Mouse (Mus musculus): Measurements from ENCODE around the gene Nebl.
A peak's percentile ranks its signal among the peaks of the same experiment; 100 is the strongest.

Nebl gene

DNA sequence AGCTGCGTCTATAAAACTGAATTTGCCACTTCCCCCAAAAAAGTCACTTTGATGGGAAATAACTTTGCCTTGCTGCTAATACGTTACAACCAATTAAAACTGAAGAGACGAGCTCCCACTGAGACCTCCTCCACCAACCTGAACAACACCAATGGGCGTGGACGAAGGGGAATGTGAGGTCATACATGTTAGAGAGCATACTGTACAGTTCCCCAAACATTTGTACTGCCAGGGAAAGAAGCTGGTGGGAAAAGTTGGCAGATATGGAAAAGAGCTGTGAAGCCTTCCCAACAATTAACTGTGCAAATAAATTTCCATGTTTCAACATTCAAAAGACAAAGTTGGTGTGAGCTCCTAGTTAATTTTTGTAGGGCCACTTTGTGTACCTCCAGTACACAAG, 25.3 kb downstream of the Nebl start:
- no peak for DNase-seq

GRCm38 (mm10) chr2:17705426-17705825, 25.8 kb downstream of the Nebl start:
- no peak for DNase-seq

- no peak for DNase-seq
These were observed 28.1 kb downstream of the Nebl start for GRCm38 (mm10) chr2:17703170-17703512.

GRCm38 (mm10) chr2:17702481-17703169, 28.6 kb downstream of the Nebl start:
- no peak for DNase-seq

DNA sequence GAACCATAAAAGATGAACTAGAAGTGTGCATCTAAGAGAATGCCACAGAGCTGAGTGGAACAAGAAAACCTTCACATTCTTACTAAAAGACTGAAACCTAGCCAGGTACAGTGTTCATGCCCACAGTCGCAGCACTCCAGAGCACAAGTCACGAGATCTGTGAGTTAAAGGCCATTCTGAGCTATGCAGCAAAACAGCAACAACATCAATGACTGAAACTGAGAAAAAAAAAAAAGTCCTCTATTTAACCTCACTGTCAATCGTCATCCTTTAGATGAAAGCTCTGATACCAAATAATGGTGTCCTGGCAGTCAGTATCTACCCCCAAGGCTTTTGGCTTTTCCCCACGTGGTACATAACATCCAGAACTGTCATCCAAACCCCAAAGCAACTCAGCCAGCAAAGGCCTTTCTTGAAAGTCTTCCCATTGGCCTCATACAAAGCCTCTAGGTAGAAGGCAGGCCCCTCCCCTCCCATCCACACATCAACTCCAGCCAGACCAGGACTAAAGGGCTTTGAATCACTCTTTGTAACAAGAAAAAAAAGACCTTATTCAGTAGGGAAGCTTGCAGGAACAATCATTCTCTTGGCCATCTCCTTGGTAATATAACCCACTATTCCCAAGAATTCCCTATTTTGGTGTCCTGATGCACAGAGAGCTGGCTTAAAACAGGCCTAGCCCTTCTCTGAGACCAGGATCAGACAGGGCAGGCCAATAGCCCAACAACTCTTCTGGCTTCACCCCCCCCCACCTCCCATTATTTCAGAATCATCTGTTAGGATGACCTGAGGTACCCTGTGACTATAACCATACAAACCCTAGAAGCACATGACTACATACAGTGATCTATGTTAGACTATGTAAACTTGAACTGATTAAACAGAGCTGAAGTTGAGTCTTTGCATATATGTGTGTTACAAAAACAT, 32.8 kb downstream of the Nebl start:
- DNase-seq: no peak

DNA sequence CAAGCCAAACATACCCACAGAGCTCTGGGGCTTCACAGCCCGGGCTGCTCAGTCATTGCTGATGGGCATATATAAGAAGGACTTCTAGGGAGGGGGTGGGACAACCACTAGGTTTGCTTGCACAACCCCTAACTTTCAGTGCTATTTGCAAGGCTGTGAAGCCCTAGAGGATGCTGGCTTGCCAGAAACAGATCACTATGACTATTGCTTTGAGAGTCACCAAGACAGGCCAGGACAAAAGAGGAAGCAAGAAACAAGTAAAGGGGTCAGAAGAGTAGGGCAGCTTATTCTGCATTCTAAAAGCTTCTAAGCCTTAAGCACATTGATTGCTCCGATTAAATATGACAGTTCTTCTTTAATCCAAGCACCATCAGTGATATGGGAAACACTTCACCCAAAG, 38.3 kb downstream of the Nebl start:
- DNase-seq: no peak

- no peak for DNase-seq
These were observed 41.0 kb downstream of the Nebl start for GRCm38 (mm10) chr2:17690264-17690663.

GRCm38 (mm10) chr2:17687141-17687540, 44.1 kb downstream of the Nebl start:
- DNase-seq: no peak

DNA sequence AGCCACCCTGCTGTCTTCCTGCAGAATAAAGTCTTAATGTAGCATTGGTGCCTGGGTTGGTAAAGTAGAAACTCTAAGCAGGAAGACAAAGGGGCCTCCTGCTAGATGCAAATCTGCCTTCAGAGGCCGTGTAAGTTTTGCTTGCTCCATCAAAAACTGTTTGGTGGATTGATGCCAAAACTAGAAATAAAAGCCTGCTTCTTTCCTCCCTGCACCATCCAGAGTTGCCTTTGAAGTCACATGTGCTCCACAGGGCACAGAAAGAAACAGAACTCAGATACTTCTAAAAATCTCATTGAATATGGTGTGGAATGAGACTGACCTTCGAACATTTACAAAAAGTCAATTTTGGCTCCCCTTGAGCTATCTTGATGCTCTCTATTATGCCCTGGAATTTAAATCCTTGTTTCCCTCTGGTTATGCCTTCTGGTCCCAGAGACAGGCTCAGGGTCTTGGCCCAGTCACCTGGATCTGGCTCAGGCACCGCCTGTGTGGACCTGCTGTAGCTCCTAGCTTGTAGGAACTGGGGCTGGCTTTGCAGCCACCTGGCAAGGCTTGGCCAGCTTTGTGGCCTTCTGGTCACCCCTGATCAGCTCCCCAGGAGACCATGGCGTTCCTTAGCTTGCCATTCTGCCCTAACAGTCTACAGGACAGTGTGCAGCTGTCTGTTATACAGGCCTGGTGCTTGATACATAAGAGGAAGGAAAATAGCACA, 47.8 kb downstream of the Nebl start:
- no peak for DNase-seq

DNA sequence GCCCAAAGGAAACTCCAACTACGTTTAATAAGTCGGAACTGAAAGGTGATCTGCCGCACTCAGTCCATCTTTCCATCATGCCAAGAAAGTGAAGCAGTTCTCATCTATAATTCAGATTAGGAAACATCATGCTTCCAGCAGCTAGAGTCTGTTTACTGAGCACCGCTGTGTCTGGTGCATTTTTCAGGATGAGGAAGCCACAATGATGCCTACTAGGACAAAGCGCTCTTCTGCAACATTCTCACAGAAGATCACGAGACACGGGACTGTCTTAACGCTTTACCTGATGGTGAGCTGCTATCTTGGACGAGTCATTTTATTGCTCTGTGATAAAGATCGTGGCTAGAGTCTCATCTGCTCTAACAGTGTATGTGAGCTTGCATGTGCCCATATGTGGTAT, 59.1 kb downstream of the Nebl start:
- no peak for DNase-seq

DNA sequence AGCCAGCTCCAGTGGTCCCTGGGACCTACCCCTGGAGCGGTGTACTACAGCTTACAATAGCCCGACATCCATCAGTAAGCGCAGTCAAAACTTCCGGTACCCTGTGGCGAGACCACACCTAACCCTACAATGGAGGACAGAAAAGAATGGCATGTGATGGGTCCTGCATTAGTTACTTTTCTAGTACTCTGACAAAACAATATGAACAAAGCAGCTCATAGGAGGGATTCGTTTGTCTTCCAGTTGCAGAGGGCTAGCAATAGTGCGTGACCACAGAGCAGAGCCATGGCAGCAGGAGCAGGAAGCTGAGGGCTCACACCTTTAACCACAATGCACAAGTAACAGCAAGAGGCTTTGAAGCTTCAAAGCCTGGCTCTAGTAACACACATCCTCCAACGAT, 59.7 kb downstream of the Nebl start:
- no peak for DNase-seq

GRCm38 (mm10) chr2:17669953-17670352, 61.3 kb downstream of the Nebl start:
- no peak for DNase-seq

DNA sequence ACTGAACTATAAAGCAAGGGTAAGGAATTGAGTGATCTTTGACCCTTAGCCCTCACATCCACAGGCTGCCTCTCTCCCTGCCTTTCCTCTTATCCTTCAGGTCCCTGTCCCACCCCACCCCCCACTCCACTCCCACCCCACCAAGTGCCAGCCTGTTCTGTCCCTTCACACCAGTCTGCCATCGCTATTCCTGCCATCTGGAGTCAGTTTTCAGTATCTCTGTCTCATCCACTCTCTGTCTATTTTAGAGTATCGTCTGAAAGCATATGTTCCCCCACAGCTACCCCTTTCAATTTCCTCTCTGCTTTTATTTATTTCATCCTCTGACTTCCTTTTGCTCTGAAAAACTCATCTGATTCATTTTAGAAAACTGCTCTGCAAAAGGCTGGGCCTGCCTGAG, 62.3 kb downstream of the Nebl start:
- DNase-seq: no peak

DNA sequence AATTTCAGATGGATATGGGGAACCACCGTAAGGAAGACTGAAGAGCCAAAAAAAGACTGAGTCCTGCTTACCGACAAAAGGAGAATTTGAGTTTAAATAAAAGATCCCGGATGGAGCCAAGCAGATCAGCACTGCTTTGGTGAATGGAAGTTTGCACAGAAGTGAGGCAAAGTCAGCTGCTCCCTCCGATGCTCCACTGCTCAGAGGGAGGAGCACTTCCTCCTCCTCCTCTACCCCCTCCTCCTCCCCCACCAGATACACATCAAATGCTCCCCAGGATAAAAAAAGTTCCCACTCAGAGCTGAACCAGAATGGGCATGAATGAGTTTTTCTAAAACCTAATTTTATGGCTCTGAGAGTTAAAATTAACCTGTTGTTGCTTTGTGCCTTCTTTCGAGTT, 73.1 kb downstream of the Nebl start:
- no peak for DNase-seq

GRCm38 (mm10) chr2:17650147-17650834, 81.0 kb downstream of the Nebl start:
- no peak for DNase-seq

GRCm38 (mm10) chr2:17649728-17650127, 81.5 kb downstream of the Nebl start:
- DNase-seq: no peak

- DNase-seq: peak in 1 of 2 experiments; percentile 35
These were observed 86.7 kb downstream of the Nebl start for GRCm38 (mm10) chr2:17644282-17645262.

DNA sequence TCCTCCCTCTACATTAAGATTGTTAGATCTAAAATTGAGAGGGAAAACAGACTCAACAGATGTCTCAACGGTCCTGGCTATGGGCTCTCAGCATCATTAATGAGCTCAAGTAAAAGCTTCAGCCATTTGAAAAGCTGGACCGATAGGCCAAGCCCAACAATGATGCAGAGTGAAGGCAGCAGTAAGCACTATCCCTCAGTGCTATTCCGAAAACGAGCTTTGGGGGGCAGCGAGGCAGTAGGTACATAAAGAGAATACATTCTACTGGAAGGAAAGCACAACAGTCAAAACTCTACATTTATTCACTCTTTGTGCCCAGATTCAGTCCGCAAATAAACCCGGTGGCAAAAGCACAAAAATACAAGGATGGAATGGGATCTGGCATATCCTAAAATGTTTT, 87.4 kb downstream of the Nebl start:
- no peak for DNase-seq

GRCm38 (mm10) chr2:17642770-17643169, 88.5 kb downstream of the Nebl start:
- no peak for DNase-seq

- no peak for DNase-seq
These were observed 90.4 kb downstream of the Nebl start for GRCm38 (mm10) chr2:17640861-17641260.

DNA sequence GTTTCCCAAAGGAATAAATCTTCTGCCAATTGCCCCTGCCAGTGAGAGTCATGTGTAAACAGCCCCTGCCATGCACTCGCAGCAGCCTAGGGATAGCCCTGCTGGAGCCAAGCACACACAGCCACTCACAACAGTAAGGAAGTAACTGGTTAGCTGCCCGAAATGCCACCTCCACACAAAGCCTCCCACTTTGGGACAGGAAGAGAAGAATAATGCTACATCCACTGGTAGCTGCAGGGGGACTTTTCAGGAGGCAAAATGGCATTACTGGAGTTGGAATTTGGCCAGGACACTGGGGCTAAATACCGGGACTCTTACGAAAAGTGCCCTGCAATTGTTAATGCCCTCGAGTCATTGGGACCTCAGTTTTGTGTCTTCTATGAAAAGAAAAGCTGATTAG, 92.6 kb downstream of the Nebl start:
- no peak for DNase-seq

GRCm38 (mm10) chr2:17623931-17624330, 107.3 kb downstream of the Nebl start:
- DNase-seq: no peak
